Mouse (Mus musculus) heart, embryonic 11.5 days (tissue): ENCODE data around the gene Cyren. TPM values are rescaled to one million over a fixed set of nuclear protein-coding genes. Genes with fewer than 3 reads are reported as not detected.

ENCODE experiments used
- ATAC-seq: fragments of 200-750 bp; cut with Nextera tagmentation; replicated peaks from 2 replicates; pipeline ENCODE4 v1.8.0; 2017; ENCODE audit warnings: moderate library complexity; ENCODE audit not compliant: insufficient number of reproducible peaks, low FRiP score, low TSS enrichment
- H3K27ac ChIP-seq: fragments of 300-500 bp; sonication (generic); 2 replicates; pipeline ENCODE4 v1.5.1; 2014; ENCODE audit warnings: mild to moderate bottlenecking, low read depth, low read length
- H3K27me3 ChIP-seq: fragments of 300-500 bp; sonication (generic); 2 replicates; pipeline ENCODE4 v1.6.1; 2014; ENCODE audit warnings: mild to moderate bottlenecking, low read length, mixed read lengths; ENCODE audit not compliant: control insufficient read depth, insufficient read depth
- H3K36me3 ChIP-seq: fragments of 300-500 bp; sonication (generic); 2 replicates; pipeline ENCODE4 v1.6.1; 2014; ENCODE audit warnings: mild to moderate bottlenecking, low read length, moderate library complexity, mixed read lengths; ENCODE audit not compliant: control insufficient read depth, insufficient read depth
- H3K4me1 ChIP-seq: fragments of 300-500 bp; sonication (generic); 2 replicates; pipeline ENCODE4 v1.6.1; 2014; ENCODE audit warnings: low read length; ENCODE audit not compliant: control insufficient read depth, insufficient read depth
- H3K4me2 ChIP-seq: fragments of 300-500 bp; sonication (generic); 2 replicates; pipeline ENCODE4 v1.6.1; 2014; ENCODE audit warnings: mild to moderate bottlenecking, moderate library complexity
- H3K4me3 ChIP-seq: fragments of 300-500 bp; sonication (generic); 2 replicates; pipeline ENCODE4 v1.5.1; 2014; ENCODE audit warnings: low read depth, low read length
- H3K9ac ChIP-seq: fragments of 300-500 bp; sonication (generic); 2 replicates; pipeline ENCODE4 v1.6.1; 2014; ENCODE audit warnings: mild to moderate bottlenecking, low read depth, low read length, moderate library complexity
- H3K9me3 ChIP-seq: fragments of 300-500 bp; sonication (generic); replicated peaks from 2 replicates; pipeline ENCODE4 v1.6.1; 2016; ENCODE audit warnings: low read length; ENCODE audit not compliant: control insufficient read depth
- WGBS: fragments of 180-500 bp; shearing (Covaris S2); extraction: QIAGEN DNeasy Blood & Tissue Kit; methylation state at CpG from one replicate; pipeline ENCODE4 v1.1.7; 2014; ENCODE audit not compliant: insufficient replicate concordance; 5-methylcytosine and 5-hydroxymethylcytosine counted together
- polyA plus RNA-seq: library from polyadenylated mRNA; unstranded; fragments of >200 nt; fragmentation: Nextera tagmentation; extraction: Ambion mirVana; gene quantifications from 2 replicates; pipeline ENCODE4 v1.2.1, GENCODE M21; 2014

Cyren gene
- polyA plus RNA-seq, 1 experiment from 2014 or later: 11.2 TPM

GRCm38 (mm10) chr6:34875268-34875761 lies 2.5 kb downstream of the Cyren start:
- Histone ChIP-seq H3K36me3 (no peaks in the 10 kb centered on the region), H3K4me3 (no peak overlapping the region), H3K4me2 (peak overlapping the region; percentile 78), H3K27ac (peak overlapping the region; percentile 88), H3K4me1 (peaks cover 40% of the 10 kb centered on the region), H3K9me3 (no peaks in the 10 kb centered on the region), H3K9ac (no peak overlapping the region; the same call in 1 of the 2 replicates), H3K27me3 (no peaks in the 10 kb centered on the region)
- WGBS: 82% methylated on average over 15 of the region's 15 CpGs
- no peak for ATAC-seq

DNA sequence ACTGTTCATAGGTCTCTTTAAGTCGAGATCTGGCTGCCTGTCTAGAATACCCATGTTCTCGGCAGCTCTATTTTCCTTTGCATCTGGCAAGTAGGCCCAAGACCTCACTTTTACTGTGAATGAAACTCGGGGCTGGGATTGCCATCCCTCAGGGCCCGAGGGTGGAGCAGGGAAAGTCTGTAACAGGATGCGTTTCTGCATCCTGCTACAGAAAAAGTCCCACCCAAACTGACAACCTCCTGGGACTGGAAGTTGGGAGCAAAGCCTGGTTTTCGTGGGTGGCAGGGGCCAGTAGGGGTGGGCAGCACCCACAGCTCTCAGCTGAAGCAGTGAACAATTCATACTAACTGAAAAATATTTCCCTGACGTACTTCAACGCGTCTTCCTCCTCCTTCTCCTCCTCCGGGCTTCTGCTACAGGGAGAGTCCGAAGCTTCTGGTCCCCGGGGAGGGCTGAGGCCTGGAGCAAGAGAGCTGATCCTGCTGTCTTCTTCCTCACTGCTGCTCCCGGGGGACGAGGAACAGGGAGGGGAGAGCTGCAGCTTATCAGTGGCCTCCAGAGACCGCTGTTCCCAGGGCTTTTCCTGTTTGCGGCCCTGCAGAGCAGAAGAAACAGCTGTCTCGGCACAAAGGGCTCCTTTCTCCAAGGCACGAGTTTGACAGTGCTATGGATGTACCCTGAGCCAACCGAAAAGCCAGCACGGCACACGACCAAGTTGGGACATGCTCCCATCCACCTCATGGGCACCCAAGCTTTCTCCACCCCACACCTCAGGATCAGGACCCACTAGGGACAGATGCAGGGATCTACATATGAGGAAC lies 3.5 kb downstream of the Cyren start:
- Histone ChIP-seq H3K4me1 (peaks cover 49% of the 10 kb centered on the region), H3K4me2 (peak overlapping the region; percentile 78), H3K27me3 (no peaks in the 10 kb centered on the region), H3K9ac (peak overlapping the region; percentile 60; the same call in 1 of the 2 replicates), H3K27ac (peak overlapping the region; percentile 88), H3K36me3 (no peaks in the 10 kb centered on the region), H3K4me3 (no peak overlapping the region; the same call in 1 of the 2 replicates), H3K9me3 (no peaks in the 10 kb centered on the region)
- 43% methylated on average over 21 of the region's 21 CpGs for WGBS
- no peak for ATAC-seq

DNA sequence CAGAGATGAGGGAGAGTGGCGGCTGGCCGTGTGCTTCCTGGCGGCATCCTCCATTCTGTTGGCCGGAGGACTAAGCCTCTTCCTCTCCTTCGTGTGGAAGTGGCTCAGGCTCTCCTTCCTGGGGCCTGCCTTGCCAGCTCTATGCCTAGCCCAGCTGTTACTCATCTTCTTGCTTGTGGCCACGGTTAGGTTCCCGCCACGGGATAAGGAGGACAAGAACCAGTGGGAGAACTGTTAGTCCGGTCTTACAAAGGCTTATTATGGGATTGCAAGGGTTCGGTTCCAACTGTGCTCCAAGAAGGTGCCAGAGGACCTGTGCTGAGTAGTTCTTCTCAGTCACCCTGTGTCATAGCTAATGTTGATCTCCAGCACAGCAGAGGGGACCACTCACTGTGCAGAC lies 5.0 kb downstream of the Cyren start:
- no peak overlapping the region for H3K4me2 ChIP-seq
- H3K9me3 ChIP-seq: no peaks in the 10 kb centered on the region
- H3K4me3 ChIP-seq: no peak overlapping the region
- no peaks in the 10 kb centered on the region for H3K27me3 ChIP-seq
- WGBS: 81% methylated on average over 10 of the region's 10 CpGs
- H3K4me1 ChIP-seq: peaks cover 50% of the 10 kb centered on the region
- ATAC-seq: no peak
- H3K36me3 ChIP-seq: no peaks in the 10 kb centered on the region
- H3K9ac ChIP-seq: no peak overlapping the region
- no peak overlapping the region for H3K27ac ChIP-seq

DNA sequence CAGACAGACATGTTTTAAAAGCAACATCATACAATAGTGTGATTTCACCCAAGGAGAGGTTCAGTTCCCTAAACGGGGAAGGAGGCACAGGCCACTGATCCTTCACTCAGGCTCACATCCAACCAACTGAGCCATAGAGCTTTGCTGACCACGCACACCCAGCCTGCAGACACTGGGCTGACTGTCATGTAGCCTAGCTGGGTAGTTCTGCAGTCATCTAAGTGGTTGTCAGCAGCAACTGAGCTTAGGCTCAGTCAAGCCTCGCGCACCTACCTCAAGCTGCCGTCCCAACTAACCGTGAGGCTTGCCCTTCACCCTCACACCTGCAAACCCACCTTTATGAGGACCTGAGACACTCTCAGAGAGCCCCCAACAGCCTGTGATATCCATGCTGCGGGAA lies 5.9 kb downstream of the Cyren start:
- peaks cover 46% of the 10 kb centered on the region for H3K4me1 ChIP-seq
- 82% methylated on average over 7 of the region's 7 CpGs for WGBS
- no peak for ATAC-seq

DNA sequence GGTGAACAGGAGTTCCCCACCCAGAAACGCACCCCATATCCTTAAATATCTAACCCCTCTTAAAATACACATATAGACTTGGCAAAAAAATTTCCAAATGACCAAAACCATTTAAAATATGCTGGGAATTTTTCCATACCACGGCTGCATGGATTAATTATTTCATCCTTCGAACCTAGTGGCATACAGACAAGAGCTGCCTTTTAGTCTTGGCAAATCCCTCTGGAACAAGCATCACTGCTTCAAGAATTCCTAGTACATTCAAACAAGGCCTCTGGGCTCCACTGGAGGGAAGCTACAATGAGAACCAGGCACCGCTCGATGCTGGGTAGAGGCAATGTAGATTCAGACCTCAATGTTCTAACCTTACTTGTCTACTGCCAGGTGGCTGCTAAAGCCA lies 7.1 kb downstream of the Cyren start:
- Histone ChIP-seq H3K36me3 (no peaks in the 10 kb centered on the region), H3K27me3 (no peaks in the 10 kb centered on the region), H3K27ac (no peak overlapping the region), H3K4me2 (no peak overlapping the region), H3K4me1 (peaks cover 34% of the 10 kb centered on the region), H3K9ac (no peak overlapping the region), H3K4me3 (no peak overlapping the region), H3K9me3 (no peaks in the 10 kb centered on the region)
- ATAC-seq: no peak
- WGBS: 79% methylated on average over 5 of the region's 5 CpGs

More for the DNA sequence above, 5.9 kb downstream of the Cyren start:
- Histone ChIP-seq H3K9me3 (no peaks in the 10 kb centered on the region), H3K27ac (no peak overlapping the region), H3K9ac (no peak overlapping the region), H3K36me3 (no peaks in the 10 kb centered on the region), H3K4me3 (no peak overlapping the region), H3K27me3 (no peaks in the 10 kb centered on the region), H3K4me2 (no peak overlapping the region)

DNA sequence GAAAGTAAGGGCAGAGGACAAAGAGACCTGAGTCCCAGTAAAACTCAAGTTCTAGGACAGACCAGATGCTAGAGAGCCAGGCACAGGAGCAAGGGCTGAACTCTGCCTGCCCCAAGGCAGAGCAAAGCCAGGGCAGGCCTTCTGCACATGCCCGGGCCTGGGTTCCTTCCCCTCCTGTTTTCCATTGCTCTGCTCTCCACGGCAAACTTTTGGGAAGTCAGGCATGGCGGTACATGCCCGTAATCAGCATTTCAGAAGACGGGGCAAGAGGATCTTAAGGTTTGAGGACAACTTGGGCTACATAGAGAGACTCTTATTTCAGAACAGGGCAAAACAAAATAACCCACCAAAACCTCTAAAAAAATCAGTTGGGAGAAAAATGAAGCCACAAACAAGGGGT lies 7.7 kb downstream of the Cyren start:
- no peak overlapping the region for H3K4me3 ChIP-seq
- no peak overlapping the region for H3K4me2 ChIP-seq
- H3K36me3 ChIP-seq: no peaks in the 10 kb centered on the region
- H3K9ac ChIP-seq: 0 out of 2 replicates have a peak overlapping the region, but pooled peaks have one; percentile 39
- no peaks in the 10 kb centered on the region for H3K27me3 ChIP-seq
- H3K4me1 ChIP-seq: peaks cover 32% of the 10 kb centered on the region
- H3K9me3 ChIP-seq: no peaks in the 10 kb centered on the region
- 76% methylated on average over 5 of the region's 5 CpGs for WGBS
- ATAC-seq: no peak
- H3K27ac ChIP-seq: peak overlapping the region; percentile 58

DNA sequence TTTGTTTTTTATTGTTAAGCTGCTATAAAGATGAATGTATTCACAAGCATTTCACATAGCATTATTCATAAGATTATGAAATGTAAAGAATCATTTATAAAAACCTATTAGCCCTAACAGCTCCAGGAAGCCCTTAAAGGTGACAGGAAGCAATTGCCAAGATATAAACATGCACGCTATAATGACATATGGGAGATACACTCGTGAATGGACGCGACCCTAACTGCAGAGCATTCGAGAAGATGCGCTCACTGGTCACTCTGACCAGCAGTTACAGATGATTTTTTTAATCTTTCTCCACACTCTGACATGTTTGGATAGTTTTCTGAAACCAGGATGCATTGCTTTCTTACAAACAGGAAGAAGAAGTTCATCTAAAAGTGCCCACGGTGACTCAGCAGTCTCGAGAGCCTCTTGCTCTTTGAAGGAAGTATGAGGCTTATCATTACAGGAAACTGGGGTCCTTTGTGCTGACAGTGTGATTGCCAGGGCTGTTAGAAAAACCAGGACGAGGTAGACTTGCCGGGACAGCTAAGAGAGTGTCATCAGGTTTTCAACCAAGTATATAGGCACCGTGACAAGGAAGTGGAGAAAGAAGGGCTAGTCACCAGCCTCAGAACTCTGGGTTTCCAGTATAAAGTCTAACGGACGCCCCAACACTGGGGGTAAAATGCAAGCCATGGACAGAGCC lies 8.5 kb downstream of the Cyren start:
- H3K4me3 ChIP-seq: no peak overlapping the region
- peak overlapping the region; percentile 58; the same call in 1 of the 2 replicates for H3K27ac ChIP-seq
- peaks cover 24% of the 10 kb centered on the region for H3K4me1 ChIP-seq
- H3K36me3 ChIP-seq: no peaks in the 10 kb centered on the region
- WGBS: 41% methylated on average over 13 of the region's 13 CpGs
- no peaks in the 10 kb centered on the region for H3K9me3 ChIP-seq
- no peaks in the 10 kb centered on the region for H3K27me3 ChIP-seq
- H3K9ac ChIP-seq: no peak overlapping the region
- peak overlapping the region; percentile 41 for H3K4me2 ChIP-seq
- ATAC-seq: peak; percentile 43; the same call in 1 of the 2 replicates

- H3K4me2 ChIP-seq: peak overlapping the region; percentile 41; the same call in 1 of the 2 replicates
- H3K36me3 ChIP-seq: no peaks in the 10 kb centered on the region
- H3K4me1 ChIP-seq: peaks cover 26% of the 10 kb centered on the region
- 70% methylated on average over 20 of the region's 20 CpGs for WGBS
- H3K4me3 ChIP-seq: no peak overlapping the region
- H3K27ac ChIP-seq: no peak overlapping the region
- no peaks in the 10 kb centered on the region for H3K9me3 ChIP-seq
- no peak overlapping the region for H3K9ac ChIP-seq
- ATAC-seq: no peak
- H3K27me3 ChIP-seq: no peaks in the 10 kb centered on the region
Observed at GRCm38 (mm10) chr6:34868507-34869217, 9.2 kb downstream of the Cyren start.
